Mouse (Mus musculus) liver, embryonic 14.5 days (tissue): ENCODE data around the gene Hoxa3. TPM values are rescaled to one million over a fixed set of nuclear protein-coding genes. Genes with fewer than 3 reads are reported as not detected.
A peak's percentile ranks its signal among the peaks of the same experiment; 100 is the strongest.

Source experiments
- ATAC-seq: fragments of 200-750 bp; cut with Nextera tagmentation; 2 replicates; pipeline ENCODE4 v1.8.0; 2017; ENCODE audit warnings: moderate number of reproducible peaks, mild to moderate bottlenecking, moderate library complexity; ENCODE audit not compliant: insufficient read depth
- DNase-seq, 3 experiments: peaks; one replicate each; pipeline ENCODE4 v3.0.0-alpha.2; 2012 to 2013; ENCODE audit warnings: low read depth in 3 of 3, low spot score in 3 of 3
- H3K27ac ChIP-seq: fragments of 300-500 bp; sonication (generic); 2 replicates; pipeline ENCODE4 v1.5.1; 2014; ENCODE audit warnings: moderate library complexity, mild to moderate bottlenecking, control low read depth, inconsistent platforms
- H3K27me3 ChIP-seq: fragments of 300-500 bp; sonication (generic); 2 replicates; pipeline ENCODE4 v1.6.1; 2014; ENCODE audit warnings: mild to moderate bottlenecking, low read length, moderate library complexity; ENCODE audit not compliant: control insufficient read depth, insufficient read depth
- H3K36me3 ChIP-seq: fragments of 300-500 bp; sonication (generic); replicated peaks from 2 replicates; pipeline ENCODE4 v1.6.1; 2014; ENCODE audit warnings: low read depth; ENCODE audit not compliant: control insufficient read depth, insufficient read depth
- H3K4me1 ChIP-seq, 2 experiments: fragments of 200-500 bp in 1 of 2; fragments of 300-500 bp in 1 of 2; sonication (generic) in 1 of 2; replicated peaks; 2 replicates each; pipeline ENCODE4 v1.6.1; 2012 to 2014; ENCODE audit warnings: antibody characterized with exemption in 1 of 2, inconsistent platforms in 1 of 2, low read length in 1 of 2; ENCODE audit not compliant: control insufficient read depth in 2 of 2, insufficient read depth in 2 of 2
- H3K4me2 ChIP-seq: fragments of 300-500 bp; sonication (generic); 2 replicates; pipeline ENCODE4 v1.6.1; 2014; ENCODE audit warnings: low read depth, mild to moderate bottlenecking, control low read depth, moderate library complexity
- H3K4me3 ChIP-seq, 2 experiments: fragments of 200-500 bp in 1 of 2; fragments of 300-500 bp in 1 of 2; sonication (generic) in 1 of 2; 2 replicates each; pipeline ENCODE4 v1.5.1; 2012 to 2014; ENCODE audit warnings: low read depth in 2 of 2, low read length in 2 of 2, mild to moderate bottlenecking in 2 of 2, control low read depth in 1 of 2, inconsistent platforms in 1 of 2, moderate library complexity in 1 of 2; ENCODE audit not compliant: insufficient read depth in 1 of 2
- H3K9ac ChIP-seq: fragments of 300-500 bp; sonication (generic); replicated peaks from 2 replicates; pipeline ENCODE4 v1.6.1; 2014; ENCODE audit warnings: mild to moderate bottlenecking, control low read depth, moderate library complexity
- H3K9me3 ChIP-seq: fragments of 300-500 bp; sonication (generic); 2 replicates; pipeline ENCODE4 v1.6.1; 2016; ENCODE audit warnings: low read length, mixed read lengths; ENCODE audit not compliant: control insufficient read depth
- CTCF ChIP-seq: IDR thresholded peaks from 2 replicates; pipeline ENCODE4 v1.5.1; 2016; ENCODE audit warnings: antibody characterized with exemption, low read depth, control low read depth
- EP300 ChIP-seq: IDR thresholded peaks from 2 replicates; pipeline ENCODE4 v1.6.1; 2016; ENCODE audit warnings: antibody characterized with exemption, low read depth
- WGBS: fragments of 180-500 bp; shearing (Covaris S2); extraction: QIAGEN DNeasy Blood & Tissue Kit; methylation state at CpG from one replicate; pipeline ENCODE4 v1.1.7; 2014; ENCODE audit not compliant: insufficient replicate concordance; 5-methylcytosine and 5-hydroxymethylcytosine counted together
- polyA plus RNA-seq, 2 experiments: library from polyadenylated mRNA; depleted of rRNA in 1 of 2; stranded (reverse) in 1 of 2; unstranded in 1 of 2; fragments of >200 nt; fragmentation: Nextera tagmentation in 1 of 2; extraction: Ambion mirVana in 1 of 2; gene quantifications; 2 replicates each; pipeline versions ENCODE4 v1.2.1 to v1.2.3; 2012 to 2014

Hoxa3 gene
- polyA plus RNA-seq, 2 experiments, result 0.13 to 0.37 TPM

GRCm38 (mm10) chr6:52218643-52219215 is 5.6 kb upstream of the Hoxa3 start:
- Histone ChIP-seq H3K36me3 (no peaks in the 10 kb centered on the region), H3K9ac (no peak overlapping the region), H3K4me3 (no peak overlapping the region), H3K4me2 (no peak overlapping the region), H3K4me1 (no peaks in the 10 kb centered on the region), H3K27ac (no peak overlapping the region), H3K9me3 (no peaks in the 10 kb centered on the region), H3K27me3 (peaks cover 100% of the 10 kb centered on the region)
- ATAC-seq (no peak), DNase-seq (no peak)
- WGBS, result 29% methylated on average over 14 of the region's 14 CpGs
- TF ChIP-seq EP300, result no peak
- TF ChIP-seq CTCF, result no peak

GRCm38 (mm10) chr6:52217895-52218642 is 4.9 kb upstream of the Hoxa3 start:
- H3K4me1 ChIP-seq, result no peaks in the 10 kb centered on the region
- no peak overlapping the region; a peak in 1 of 4 replicates for H3K4me3 ChIP-seq
- DNase-seq, result no peak
- H3K27ac ChIP-seq, result no peak overlapping the region
- no peak for ATAC-seq
- no peak overlapping the region for H3K9ac ChIP-seq
- no peaks in the 10 kb centered on the region for H3K9me3 ChIP-seq
- 0 out of 2 replicates have a peak overlapping the region, but pooled peaks have one; percentile 31 for H3K4me2 ChIP-seq
- H3K27me3 ChIP-seq, result peaks cover 100% of the 10 kb centered on the region
- H3K36me3 ChIP-seq, result no peaks in the 10 kb centered on the region
- TF ChIP-seq EP300 (no peak), CTCF (no peak)
- 11% methylated on average over 23 of the region's 23 CpGs for WGBS

GRCm38 (mm10) chr6:52217459-52217768 is 4.3 kb upstream of the Hoxa3 start:
- H3K27ac ChIP-seq, result no peak overlapping the region
- no peak for DNase-seq
- no peak overlapping the region for H3K9ac ChIP-seq
- H3K4me2 ChIP-seq, result peak overlapping the region; percentile 31
- TF ChIP-seq CTCF (no peak), EP300 (no peak)
- ATAC-seq, result no peak
- WGBS, result under 1% methylated on average over 25 of the region's 25 CpGs
- H3K27me3 ChIP-seq, result peaks cover 100% of the 10 kb centered on the region
- peak overlapping the region in 1 of 2 experiments; percentile 12; a peak in 2 of 4 replicates for H3K4me3 ChIP-seq
- no peaks in the 10 kb centered on the region for H3K36me3 ChIP-seq
- no peaks in the 10 kb centered on the region for H3K9me3 ChIP-seq
- H3K4me1 ChIP-seq, result no peaks in the 10 kb centered on the region

- TF ChIP-seq EP300 (no peak), CTCF (no peak)
- Histone ChIP-seq H3K9ac (no peak overlapping the region), H3K27ac (no peak overlapping the region), H3K4me1 (no peaks in the 10 kb centered on the region), H3K36me3 (no peaks in the 10 kb centered on the region), H3K9me3 (no peaks in the 10 kb centered on the region), H3K27me3 (peaks cover 100% of the 10 kb centered on the region), H3K4me3 (peak overlapping the region in 1 of 2 experiments; percentile 12; a peak in 1 of 4 replicates), H3K4me2 (peak overlapping the region; percentile 31)
- 2% methylated on average over 60 of the region's 60 CpGs for WGBS
- DNase-seq, result no peak
- ATAC-seq, result no peak
Measured at GRCm38 (mm10) chr6:52216691-52217458, 3.7 kb upstream of the Hoxa3 start.
